Mouse (Mus musculus) lung, embryonic 15.5 days (tissue): ENCODE data around the gene Nmur1. TPM values are rescaled to one million over a fixed set of nuclear protein-coding genes. Genes with fewer than 3 reads are reported as not detected.

Experiments
- ATAC-seq: fragments of 200-750 bp; cut with Nextera tagmentation; 2 replicates; pipeline ENCODE4 v1.8.0; 2017; ENCODE audit warnings: moderate number of reproducible peaks, borderline replicate concordance; ENCODE audit not compliant: low FRiP score, low TSS enrichment; ENCODE audit errors: extremely low read depth
- H3K27ac ChIP-seq: fragments of 300-500 bp; sonication (generic); 2 replicates; pipeline ENCODE4 v1.5.1; 2015; ENCODE audit warnings: moderate library complexity, mild to moderate bottlenecking, inconsistent platforms
- H3K27me3 ChIP-seq: fragments of 300-500 bp; sonication (generic); 2 replicates; pipeline ENCODE4 v1.6.1; 2015; ENCODE audit warnings: inconsistent platforms
- H3K36me3 ChIP-seq: fragments of 300-500 bp; sonication (generic); 2 replicates; pipeline ENCODE4 v1.6.1; 2015; ENCODE audit warnings: inconsistent platforms
- H3K4me1 ChIP-seq: fragments of 300-500 bp; sonication (generic); 2 replicates; pipeline ENCODE4 v1.6.1; 2015; ENCODE audit warnings: inconsistent platforms
- H3K4me2 ChIP-seq: fragments of 300-500 bp; sonication (generic); 2 replicates; pipeline ENCODE4 v1.6.1; 2015; ENCODE audit warnings: inconsistent platforms, mild to moderate bottlenecking, moderate library complexity
- H3K4me3 ChIP-seq: fragments of 300-500 bp; sonication (generic); 2 replicates; pipeline ENCODE4 v1.5.1; 2015; ENCODE audit warnings: mild to moderate bottlenecking, inconsistent platforms
- H3K9ac ChIP-seq: fragments of 300-500 bp; sonication (generic); 2 replicates; pipeline ENCODE4 v1.6.1; 2015; ENCODE audit warnings: inconsistent platforms
- H3K9me3 ChIP-seq: fragments of 300-500 bp; sonication (generic); 2 replicates; pipeline ENCODE4 v1.6.1; 2016; ENCODE audit warnings: inconsistent platforms
- WGBS: fragments of 180-500 bp; shearing (Covaris S2); methylation state at CpG from one replicate; pipeline ENCODE4 v1.1.7; 2015; 5-methylcytosine and 5-hydroxymethylcytosine counted together
- polyA plus RNA-seq: library from polyadenylated mRNA; unstranded; fragments of >200 nt; fragmentation: Nextera tagmentation; extraction: Ambion mirVana; gene quantifications from 2 replicates; pipeline ENCODE4 v1.2.1, GENCODE M21; 2015

Gene Nmur1
- polyA plus RNA-seq, 1 experiment from 2014 or later, result 0.17 TPM

DNA sequence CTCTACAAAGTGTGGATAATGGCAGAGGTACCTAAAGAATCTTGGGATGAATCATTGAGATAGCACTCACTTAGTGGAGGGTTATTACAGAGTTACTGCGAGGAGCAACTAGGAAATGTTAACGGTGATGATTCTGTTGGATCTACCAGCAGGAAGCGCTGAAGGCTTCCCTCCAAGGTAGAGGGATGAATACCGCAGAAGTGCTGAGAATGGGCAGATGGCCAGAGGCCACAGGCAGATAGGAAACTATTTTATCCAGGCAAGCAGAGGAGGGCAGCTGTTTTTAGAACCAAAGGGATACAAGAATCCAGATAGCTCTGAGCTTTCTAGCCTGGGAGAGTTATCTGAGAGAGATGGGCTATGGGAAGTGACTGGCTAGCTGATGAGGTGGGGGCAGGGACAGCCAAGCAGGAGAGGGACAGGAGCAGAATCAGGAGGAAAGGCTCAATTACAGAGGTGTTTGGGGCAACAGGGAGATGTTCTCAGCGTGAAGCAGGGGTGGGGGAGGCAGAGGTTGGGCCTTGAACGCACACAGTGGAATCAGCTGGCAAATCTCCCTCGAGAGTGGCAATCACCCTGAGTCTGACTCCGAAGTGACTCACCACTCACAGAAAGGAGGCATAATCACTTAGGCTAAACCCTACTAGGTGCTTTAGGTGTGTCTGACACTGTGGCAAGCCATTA, 13.6 kb upstream of the Nmur1 start:
- no peaks in the 10 kb centered on the region for H3K27me3 ChIP-seq
- WGBS, result 24% methylated on average over 8 of the region's 8 CpGs
- no peak overlapping the region for H3K4me3 ChIP-seq
- H3K4me2 ChIP-seq, result no peak overlapping the region
- no peak overlapping the region for H3K27ac ChIP-seq
- H3K9me3 ChIP-seq, result no peaks in the 10 kb centered on the region
- H3K36me3 ChIP-seq, result no peaks in the 10 kb centered on the region
- peaks cover 69% of the 10 kb centered on the region for H3K4me1 ChIP-seq
- no peak overlapping the region for H3K9ac ChIP-seq
- ATAC-seq, result no peak

DNA sequence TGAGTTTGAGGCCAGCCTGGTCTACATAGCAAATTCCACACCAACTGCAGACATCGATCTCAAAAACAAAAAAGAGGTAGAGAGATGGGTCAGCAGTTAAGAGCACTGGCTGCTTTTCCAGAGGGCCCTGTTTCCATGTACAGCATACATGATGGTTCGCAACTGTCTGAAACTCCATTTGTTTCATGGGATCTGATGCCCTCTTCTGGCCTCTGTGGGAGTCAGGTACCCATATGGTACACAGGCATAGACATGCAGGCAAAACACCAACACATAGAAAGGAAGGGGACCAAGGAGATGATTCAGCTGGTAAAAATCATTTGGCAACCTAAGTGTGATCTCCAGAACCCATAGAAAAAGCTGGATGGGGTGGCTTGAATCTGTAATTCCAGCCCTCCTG, 12.5 kb upstream of the Nmur1 start:
- ATAC-seq, result no peak
- Histone ChIP-seq H3K9ac (no peak overlapping the region), H3K36me3 (no peaks in the 10 kb centered on the region), H3K9me3 (no peaks in the 10 kb centered on the region), H3K27me3 (no peaks in the 10 kb centered on the region), H3K4me1 (peaks cover 66% of the 10 kb centered on the region), H3K4me3 (no peak overlapping the region), H3K27ac (no peak overlapping the region), H3K4me2 (no peak overlapping the region)
- 80% methylated on average over 2 of the region's 2 CpGs for WGBS

DNA sequence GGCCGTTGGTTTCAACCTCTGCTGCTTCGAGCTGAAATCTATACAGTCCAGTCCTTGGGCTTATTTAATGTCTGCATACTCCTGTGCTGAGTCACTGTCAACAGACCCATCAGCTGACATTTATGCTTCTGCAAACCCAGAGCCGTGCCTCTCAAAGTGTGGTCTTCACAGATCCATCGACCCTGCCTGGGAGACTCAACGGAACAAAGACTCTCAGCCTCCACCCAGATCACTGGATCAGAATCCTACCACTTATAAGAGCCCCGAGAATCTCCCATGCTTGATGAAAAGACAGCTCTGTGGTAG, 11.9 kb upstream of the Nmur1 start:
- H3K4me2 ChIP-seq, result no peak overlapping the region
- peaks cover 64% of the 10 kb centered on the region for H3K4me1 ChIP-seq
- H3K9me3 ChIP-seq, result no peaks in the 10 kb centered on the region
- peak overlapping the region; percentile 22; the same call in 1 of the 2 replicates for H3K27ac ChIP-seq
- no peak overlapping the region for H3K4me3 ChIP-seq
- no peak for ATAC-seq
- H3K36me3 ChIP-seq, result no peaks in the 10 kb centered on the region
- WGBS, result 36% methylated on average over 6 of the region's 6 CpGs
- H3K27me3 ChIP-seq, result no peaks in the 10 kb centered on the region
- H3K9ac ChIP-seq, result no peak overlapping the region

DNA sequence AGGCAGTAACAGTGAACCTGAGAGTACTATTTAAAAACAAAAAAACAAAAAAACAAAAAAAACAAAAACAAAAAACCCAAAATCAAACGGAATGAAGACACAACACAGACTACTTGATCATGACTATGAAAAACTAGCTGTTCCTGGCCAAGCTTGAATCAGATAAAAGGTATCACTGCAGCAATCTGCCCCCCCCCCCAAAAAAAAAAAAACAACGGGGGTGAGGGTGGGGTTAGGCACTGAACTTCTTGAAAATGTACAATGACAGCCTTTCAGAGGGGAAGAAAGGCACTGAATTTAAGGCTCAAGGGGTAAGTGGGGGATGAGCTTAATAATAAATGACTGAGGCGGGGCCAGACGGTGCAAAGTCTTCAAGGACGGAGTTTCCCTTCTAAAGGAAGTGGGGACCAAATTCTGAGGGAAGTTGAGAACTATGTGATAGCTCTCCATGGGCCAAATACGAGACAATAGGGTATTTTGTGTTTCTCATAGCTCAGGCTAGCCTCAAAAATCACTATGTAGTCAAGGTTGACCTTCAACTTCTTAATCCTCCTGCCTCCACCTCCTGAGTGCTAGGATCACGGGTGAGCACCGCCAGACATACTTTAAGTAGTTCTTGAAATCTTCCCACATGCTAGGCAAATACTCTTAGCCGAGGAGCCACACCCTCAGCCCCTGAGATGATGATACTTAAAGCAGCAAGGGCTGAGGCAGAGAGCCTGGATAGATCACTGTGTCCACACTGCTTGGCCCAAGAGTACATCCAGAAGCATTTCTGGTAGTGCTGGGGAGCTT, 11.4 kb upstream of the Nmur1 start:
- H3K36me3 ChIP-seq, result no peaks in the 10 kb centered on the region
- no peak overlapping the region for H3K4me2 ChIP-seq
- ATAC-seq, result no peak
- H3K4me3 ChIP-seq, result no peak overlapping the region
- no peak overlapping the region for H3K9ac ChIP-seq
- H3K27ac ChIP-seq, result peak overlapping the region; percentile 22; the same call in 1 of the 2 replicates
- 40% methylated on average over 9 of the region's 9 CpGs for WGBS
- no peaks in the 10 kb centered on the region for H3K9me3 ChIP-seq
- peaks cover 60% of the 10 kb centered on the region for H3K4me1 ChIP-seq
- no peaks in the 10 kb centered on the region for H3K27me3 ChIP-seq

DNA sequence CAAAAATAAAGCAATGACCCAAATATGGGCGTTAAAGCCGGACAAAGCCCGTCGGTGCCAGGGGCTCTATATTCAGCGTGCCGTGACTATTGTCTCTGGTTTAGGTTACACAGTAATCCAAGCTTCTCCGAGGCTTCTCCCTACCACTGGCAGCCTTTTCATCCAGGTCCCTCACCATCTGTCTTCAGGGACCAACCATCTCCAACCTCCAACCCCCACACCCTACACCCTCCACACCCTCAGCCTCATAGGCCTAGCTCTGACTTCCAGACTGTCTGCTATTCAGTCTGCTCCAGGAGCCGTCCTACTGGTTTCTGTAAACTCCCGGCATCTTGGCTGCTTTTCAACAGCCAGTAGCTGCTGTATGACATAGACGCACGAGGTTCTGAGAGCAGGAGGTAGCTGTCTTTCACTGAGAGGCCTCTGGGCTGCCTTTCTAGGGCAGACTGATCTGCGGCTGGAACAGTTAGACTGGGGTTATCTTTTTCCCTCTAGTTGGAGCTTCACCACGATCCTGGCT, 9.3 kb upstream of the Nmur1 start:
- WGBS, result 20% methylated on average over 13 of the region's 13 CpGs
- H3K4me2 ChIP-seq, result peak overlapping the region; percentile 87
- no peaks in the 10 kb centered on the region for H3K9me3 ChIP-seq
- H3K27ac ChIP-seq, result peak overlapping the region; percentile 99
- H3K27me3 ChIP-seq, result no peaks in the 10 kb centered on the region
- H3K36me3 ChIP-seq, result no peaks in the 10 kb centered on the region
- ATAC-seq, result peak; percentile 63; the same call in 1 of the 2 replicates
- H3K9ac ChIP-seq, result peak overlapping the region; percentile 64
- 0 out of 2 replicates have a peak overlapping the region, but pooled peaks have one; percentile 49 for H3K4me3 ChIP-seq
- peaks cover 59% of the 10 kb centered on the region for H3K4me1 ChIP-seq

DNA sequence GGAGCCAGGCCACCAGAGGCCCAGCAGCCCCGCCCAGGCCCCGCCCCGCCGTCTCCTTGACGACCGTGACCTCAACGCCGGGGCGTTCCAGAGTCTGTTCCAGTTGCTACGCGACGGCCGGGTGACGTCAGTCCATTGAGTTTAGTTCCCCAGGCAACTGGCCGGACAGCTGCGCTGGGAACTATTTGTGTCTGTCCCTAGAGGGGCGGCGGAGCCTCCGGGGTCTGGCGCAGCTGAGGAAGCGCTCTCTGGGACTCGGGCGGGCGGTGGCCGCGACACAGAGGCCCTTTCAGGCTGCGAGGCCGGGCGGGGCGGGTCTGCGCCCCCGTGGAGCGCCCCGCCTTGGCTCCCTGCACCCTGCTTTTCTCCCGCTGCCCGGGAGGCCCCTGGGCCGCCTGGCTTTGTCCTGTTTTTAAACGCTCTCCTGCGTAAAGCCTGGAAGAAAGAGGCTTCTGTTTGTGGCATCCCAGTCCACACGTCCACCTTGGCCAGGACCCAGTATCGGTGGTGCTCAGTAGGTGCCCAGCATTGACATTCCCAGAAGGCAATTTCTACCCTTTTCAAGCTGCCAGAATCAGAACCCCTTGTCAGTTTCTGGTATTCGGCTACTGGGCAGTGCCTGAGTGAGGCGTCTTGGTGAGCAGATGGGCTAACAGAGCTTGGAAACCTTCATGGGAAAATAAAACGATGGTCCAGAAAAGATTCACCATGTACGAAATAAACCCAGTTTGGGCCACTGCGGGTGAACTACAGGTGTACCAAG, 8.6 kb upstream of the Nmur1 start:
- Histone ChIP-seq H3K4me2 (peak overlapping the region; percentile 87), H3K27me3 (no peaks in the 10 kb centered on the region), H3K27ac (peak overlapping the region; percentile 99), H3K4me3 (peak overlapping the region; percentile 49), H3K36me3 (no peaks in the 10 kb centered on the region), H3K4me1 (peaks cover 52% of the 10 kb centered on the region), H3K9ac (peak overlapping the region; percentile 64), H3K9me3 (no peaks in the 10 kb centered on the region)
- ATAC-seq, result peak; percentile 94
- 3% methylated on average over 46 of the region's 46 CpGs for WGBS

DNA sequence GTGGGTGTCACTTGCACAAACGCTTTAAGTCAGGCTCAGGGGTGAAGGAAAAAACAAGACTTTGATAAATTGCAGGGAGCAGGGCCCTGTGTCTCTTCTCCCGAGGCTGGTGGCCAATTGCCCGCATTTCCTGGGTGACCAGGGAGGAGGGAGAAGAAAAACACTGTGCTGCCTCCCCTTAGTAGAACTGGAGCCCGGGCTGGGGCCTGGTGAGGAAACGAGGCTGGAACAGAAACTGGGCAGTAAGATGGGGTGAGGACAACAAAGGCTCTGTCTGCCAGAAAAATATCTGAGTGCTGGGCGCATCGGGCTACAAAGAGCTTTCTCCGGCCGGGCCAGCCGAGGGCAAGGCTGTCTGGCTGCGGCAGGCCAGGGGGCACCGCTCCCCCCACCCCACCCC, 8.0 kb upstream of the Nmur1 start:
- WGBS, result under 1% methylated on average over 7 of the region's 12 CpGs
- Histone ChIP-seq H3K4me2 (peak overlapping the region; percentile 87), H3K9me3 (no peaks in the 10 kb centered on the region), H3K9ac (peak overlapping the region; percentile 50), H3K4me3 (peak overlapping the region; percentile 49), H3K27me3 (no peaks in the 10 kb centered on the region), H3K27ac (peak overlapping the region; percentile 99), H3K4me1 (peaks cover 49% of the 10 kb centered on the region), H3K36me3 (no peaks in the 10 kb centered on the region)
- ATAC-seq, result peak; percentile 72

DNA sequence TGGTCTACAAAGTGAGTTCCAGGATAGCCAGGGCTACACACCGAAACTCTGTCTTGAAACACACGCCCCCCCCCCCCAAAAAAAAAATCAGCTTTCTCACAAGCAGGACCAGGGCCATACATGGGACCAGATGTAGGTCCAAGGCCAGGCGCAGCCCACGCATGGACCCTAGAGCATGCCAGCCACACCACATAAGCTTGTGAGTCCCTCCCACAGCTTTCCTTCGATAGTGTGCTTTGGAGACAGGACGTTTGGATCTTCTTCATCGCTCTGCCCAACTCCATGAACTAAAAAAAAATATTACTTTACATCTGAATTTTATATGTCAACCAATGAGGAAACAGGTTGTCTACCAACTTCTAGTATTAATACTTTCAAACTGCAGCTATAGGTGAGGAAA, 7.3 kb upstream of the Nmur1 start:
- no peak overlapping the region for H3K4me3 ChIP-seq
- no peaks in the 10 kb centered on the region for H3K27me3 ChIP-seq
- H3K4me2 ChIP-seq, result peak overlapping the region; percentile 87; the same call in 1 of the 2 replicates
- H3K36me3 ChIP-seq, result no peaks in the 10 kb centered on the region
- H3K27ac ChIP-seq, result peak overlapping the region; percentile 99
- H3K9me3 ChIP-seq, result no peaks in the 10 kb centered on the region
- WGBS, result 68% methylated on average over 7 of the region's 7 CpGs
- ATAC-seq, result no peak
- H3K4me1 ChIP-seq, result peaks cover 46% of the 10 kb centered on the region
- H3K9ac ChIP-seq, result no peak overlapping the region

DNA sequence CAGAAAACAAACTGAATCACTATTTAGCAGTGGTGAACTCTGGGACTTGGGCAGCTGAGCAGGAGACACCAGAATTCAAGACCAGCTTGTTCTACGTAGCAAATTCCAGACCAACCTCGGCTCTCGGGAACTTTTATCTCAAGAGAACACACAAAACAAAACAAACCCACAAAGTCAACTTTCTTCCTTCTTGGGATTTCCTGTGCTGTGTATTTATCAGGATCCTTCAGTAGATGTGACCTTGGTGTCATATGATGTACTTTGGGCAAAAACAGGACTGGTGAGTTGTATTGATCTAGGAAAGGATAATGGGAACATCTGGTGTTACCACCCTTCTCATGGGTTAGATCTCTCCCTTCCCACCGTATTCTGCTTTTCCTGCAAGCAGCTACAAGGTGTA, 6.8 kb upstream of the Nmur1 start:
- Histone ChIP-seq H3K4me3 (no peak overlapping the region), H3K36me3 (no peaks in the 10 kb centered on the region), H3K4me2 (no peak overlapping the region), H3K9ac (no peak overlapping the region), H3K27me3 (no peaks in the 10 kb centered on the region), H3K9me3 (no peaks in the 10 kb centered on the region), H3K4me1 (peaks cover 40% of the 10 kb centered on the region), H3K27ac (no peak overlapping the region)
- WGBS, result 39% methylated on average over 4 of the region's 4 CpGs
- ATAC-seq, result no peak

DNA sequence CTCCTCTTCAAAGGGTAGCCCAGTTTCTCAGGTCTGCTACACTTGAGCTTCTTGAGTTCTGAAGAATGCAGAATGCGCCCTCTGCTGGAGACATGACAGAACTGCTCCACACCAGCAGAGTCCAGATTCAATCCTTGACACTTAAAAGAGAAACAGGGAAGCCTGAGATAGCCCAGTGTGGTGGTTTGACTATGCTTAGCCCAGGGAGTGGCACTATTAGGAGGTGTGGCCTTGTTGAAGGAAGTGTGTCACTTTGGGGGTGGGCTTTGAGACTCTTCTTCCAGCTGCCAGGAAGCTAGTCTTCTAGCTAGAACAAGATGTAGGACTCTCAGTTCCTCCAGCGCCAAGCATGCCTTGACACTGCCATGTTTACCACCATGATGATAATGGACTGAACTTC, 4.0 kb upstream of the Nmur1 start:
- H3K27me3 ChIP-seq, result no peaks in the 10 kb centered on the region
- H3K4me1 ChIP-seq, result peaks cover 13% of the 10 kb centered on the region
- no peaks in the 10 kb centered on the region for H3K9me3 ChIP-seq
- H3K4me3 ChIP-seq, result no peak overlapping the region
- H3K36me3 ChIP-seq, result no peaks in the 10 kb centered on the region
- H3K27ac ChIP-seq, result no peak overlapping the region
- no peak overlapping the region for H3K4me2 ChIP-seq
- 43% methylated on average over 2 of the region's 2 CpGs for WGBS
- no peak overlapping the region for H3K9ac ChIP-seq
- no peak for ATAC-seq

DNA sequence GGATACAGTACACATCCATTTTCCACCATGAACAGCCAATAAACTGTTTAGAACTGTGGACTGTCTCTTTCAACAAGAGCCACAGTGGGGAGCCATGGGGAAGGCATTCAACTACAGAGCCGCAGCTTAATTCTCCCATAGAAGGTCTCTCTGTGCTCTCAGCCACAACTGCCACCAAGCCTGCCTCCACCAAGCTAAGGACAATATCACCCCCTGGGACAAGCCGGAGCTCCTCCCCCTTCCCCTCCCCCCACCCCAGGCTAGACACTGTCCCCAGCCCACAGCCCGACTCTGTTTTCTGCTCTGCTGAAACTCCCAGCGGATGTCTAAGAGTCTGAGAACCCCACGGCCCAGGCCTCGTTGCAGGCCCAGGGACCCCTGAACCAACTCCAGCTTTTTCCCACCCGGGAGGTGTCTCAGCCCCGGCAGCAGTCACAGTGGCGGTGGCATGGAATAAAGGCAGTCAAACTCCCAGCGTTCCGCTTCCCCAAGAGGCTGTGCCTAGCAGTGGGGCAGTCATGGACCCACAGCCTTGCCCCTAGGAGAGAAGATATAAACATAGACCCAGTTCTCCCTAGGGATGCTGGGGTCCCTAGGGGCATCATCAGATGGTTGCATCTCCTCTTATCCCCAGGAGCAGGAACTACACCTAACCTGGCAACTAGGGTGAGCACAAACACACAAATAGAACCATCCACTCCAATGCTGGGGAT, 1.0 kb downstream of the Nmur1 start:
- Histone ChIP-seq H3K27me3 (no peaks in the 10 kb centered on the region), H3K4me2 (no peak overlapping the region), H3K36me3 (no peaks in the 10 kb centered on the region), H3K4me3 (no peak overlapping the region), H3K9me3 (no peaks in the 10 kb centered on the region), H3K9ac (no peak overlapping the region), H3K4me1 (no peaks in the 10 kb centered on the region), H3K27ac (no peak overlapping the region)
- 0 out of 2 replicates have a peak, but pooled peaks have one; percentile 43 for ATAC-seq
- WGBS, result 22% methylated on average over 11 of the region's 11 CpGs
